Mouse (Mus musculus): ENCODE measurements at regions not wholly inside any gene's neighbourhood (a gene's known extent, or its start where the extent isn't known, plus 50 kb on each side); places are given as distances from the start of the nearest gene placed in this dataset.

GRCm38 (mm10) chr3:110599175-110599853 lies 348.5 kb upstream of the Prmt6 start:
- Histone ChIP-seq H3K27me3 (no peaks in the 10 kb centered on the region), H3K36me3 (no peaks in the 10 kb centered on the region), H3K9me3 (replicated peaks) (no peaks in the 10 kb centered on the region), H3K9ac (no peak overlapping the region), H3K4me2 (replicated peaks) (no peak overlapping the region), H3K27ac (no peak overlapping the region), H3K4me3 (no peak overlapping the region), H3K4me1 (no peaks in the 10 kb centered on the region)
- ATAC-seq (ENCODE audit: low FRiP score): no peak
- WGBS: 34% methylated on average over 4 of the region's 4 CpGs

- no peak for ATAC-seq (ENCODE audit: low FRiP score)
- H3K36me3 ChIP-seq: no peaks in the 10 kb centered on the region
- no peaks in the 10 kb centered on the region for H3K9me3 ChIP-seq (replicated peaks)
- no peaks in the 10 kb centered on the region for H3K4me1 ChIP-seq
- H3K4me2 ChIP-seq (replicated peaks): no peak overlapping the region
- H3K9ac ChIP-seq: no peak overlapping the region
- H3K27me3 ChIP-seq: no peaks in the 10 kb centered on the region
- H3K27ac ChIP-seq: no peak overlapping the region
- 50% methylated on average over 2 of the region's 2 CpGs for WGBS
- H3K4me3 ChIP-seq: no peak overlapping the region
Measured at GRCm38 (mm10) chr3:110582766-110583165, 332.0 kb upstream of the Prmt6 start.

GRCm38 (mm10) chr3:110579261-110579660 lies 328.5 kb upstream of the Prmt6 start:
- no peak overlapping the region for H3K4me2 ChIP-seq (replicated peaks)
- H3K9me3 ChIP-seq (replicated peaks): no peaks in the 10 kb centered on the region
- no peaks in the 10 kb centered on the region for H3K27me3 ChIP-seq
- no peaks in the 10 kb centered on the region for H3K4me1 ChIP-seq
- no peak for ATAC-seq (ENCODE audit: low FRiP score)
- H3K4me3 ChIP-seq: no peak overlapping the region
- no peak overlapping the region for H3K9ac ChIP-seq
- no peaks in the 10 kb centered on the region for H3K36me3 ChIP-seq
- 67% methylated on average over 1 of the region's 1 CpGs for WGBS
- H3K27ac ChIP-seq: no peak overlapping the region

- Histone ChIP-seq H3K4me1 (no peaks in the 10 kb centered on the region), H3K9ac (no peak overlapping the region), H3K4me2 (replicated peaks) (no peak overlapping the region), H3K27me3 (no peaks in the 10 kb centered on the region), H3K36me3 (no peaks in the 10 kb centered on the region), H3K9me3 (replicated peaks) (no peaks in the 10 kb centered on the region), H3K4me3 (no peak overlapping the region), H3K27ac (no peak overlapping the region)
- no peak for ATAC-seq (ENCODE audit: low FRiP score)
- WGBS: 82% methylated on average over 4 of the region's 4 CpGs
Measured at GRCm38 (mm10) chr3:110567187-110567586, 316.4 kb upstream of the Prmt6 start.

- H3K27ac ChIP-seq: no peak overlapping the region
- H3K9me3 ChIP-seq (replicated peaks): no peaks in the 10 kb centered on the region
- no peaks in the 10 kb centered on the region for H3K36me3 ChIP-seq
- H3K4me2 ChIP-seq (replicated peaks): no peak overlapping the region
- no peak for ATAC-seq (ENCODE audit: low FRiP score)
- no peak overlapping the region for H3K4me3 ChIP-seq
- no peaks in the 10 kb centered on the region for H3K27me3 ChIP-seq
- 87% methylated on average over 4 of the region's 4 CpGs for WGBS
- no peaks in the 10 kb centered on the region for H3K4me1 ChIP-seq
- no peak overlapping the region for H3K9ac ChIP-seq
Measured at GRCm38 (mm10) chr3:110547326-110547725, 296.5 kb upstream of the Prmt6 start.

GRCm38 (mm10) chr3:110538275-110538674 lies 287.5 kb upstream of the Prmt6 start:
- Histone ChIP-seq H3K36me3 (no peaks in the 10 kb centered on the region), H3K4me2 (replicated peaks) (no peak overlapping the region), H3K4me1 (no peaks in the 10 kb centered on the region), H3K27me3 (no peaks in the 10 kb centered on the region), H3K9ac (no peak overlapping the region), H3K4me3 (no peak overlapping the region), H3K9me3 (replicated peaks) (no peaks in the 10 kb centered on the region), H3K27ac (no peak overlapping the region)
- no peak for ATAC-seq (ENCODE audit: low FRiP score)
- WGBS: 56% methylated on average over 2 of the region's 2 CpGs
